Mouse (Mus musculus) E14TG2a.4 (cell line): ENCODE data around the gene Mrap.

ENCODE experiments used
- CTCF ChIP-seq: conservative IDR thresholded peaks from 2 replicates; pipeline ENCODE4 v1.5.1; 2014; ENCODE audit warnings: low read length
- POU5F1 ChIP-seq: IDR thresholded peaks from 2 replicates; pipeline ENCODE4 v1.6.1; 2014; ENCODE audit warnings: low read length, borderline replicate concordance

DNA sequence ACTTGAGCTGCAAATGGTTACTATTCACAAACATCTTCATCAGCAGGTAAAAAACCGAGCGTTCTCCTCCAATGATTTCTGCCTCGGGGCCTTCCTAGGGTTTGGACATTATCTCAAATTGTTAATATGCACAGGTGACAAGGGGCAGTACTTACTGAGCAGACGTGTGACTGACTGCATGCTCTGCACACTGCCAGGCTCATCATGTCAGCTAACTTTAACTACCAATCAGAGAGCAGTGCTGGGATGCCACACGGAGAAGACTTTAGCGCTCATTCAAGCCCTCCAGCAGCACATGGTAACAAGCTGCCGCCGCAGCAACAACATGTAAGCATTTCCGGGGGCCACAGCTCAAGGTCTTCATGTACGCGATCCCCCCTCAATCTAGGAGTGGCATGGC lies 45.3 kb downstream of the Mrap start:
- TF ChIP-seq CTCF, result no peak
- TF ChIP-seq POU5F1, result no peak
